Mouse (Mus musculus): ENCODE measurements around the gene Kcnj11.

DNA sequence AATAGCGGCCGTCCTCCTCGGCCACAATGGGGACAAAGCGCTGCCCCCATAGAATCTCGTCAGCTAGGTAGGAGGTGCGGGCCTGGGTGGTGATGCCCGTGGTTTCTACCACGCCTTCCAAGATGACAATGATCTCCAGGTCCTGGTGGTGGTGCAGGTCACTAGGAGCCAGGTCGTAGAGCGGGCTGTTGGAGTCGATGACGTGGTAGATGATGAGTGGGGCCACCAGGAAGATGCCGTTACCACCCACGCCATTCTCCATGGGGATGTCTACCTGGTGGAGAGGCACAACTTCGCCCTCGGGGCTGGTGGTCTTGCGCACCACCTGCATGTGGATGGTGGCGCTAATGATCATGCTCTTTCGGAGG lies 1.7 kb downstream of the Kcnj11 start:
- TF ChIP-seq CTCF (IDR thresholded peaks at IDR 0.05; ENCODE audit: extremely low read depth, insufficient read length, insufficient replicate concordance, low read depth, low read length) (no peak), POLR2A (IDR thresholded peaks at IDR 0.05; ENCODE audit: low read depth, low read length) (no peak)

Data from small intestine, adult 2 months (tissue).